Mouse (Mus musculus) liver, embryonic 11.5 days (tissue): Measurements from ENCODE around the gene Aplnr. TPM values are rescaled to one million over a fixed set of nuclear protein-coding genes. Genes with fewer than 3 reads are reported as not detected.

Experiments used
- ATAC-seq: fragments of 200-750 bp; cut with Nextera tagmentation; replicated peaks from 2 replicates; pipeline ENCODE4 v1.8.0; 2017; ENCODE audit warnings: moderate number of reproducible peaks, mild to moderate bottlenecking, moderate TSS enrichment, moderate library complexity; ENCODE audit not compliant: low FRiP score
- DNase-seq: peaks from one replicate; pipeline ENCODE4 v3.0.0-alpha.2; 2017; ENCODE audit warnings: low spot score
- H3K27ac ChIP-seq: fragments of 300-500 bp; sonication (generic); 2 replicates; pipeline ENCODE4 v1.5.1; 2014; ENCODE audit warnings: mild to moderate bottlenecking, low read depth, low read length, control low read depth
- H3K27me3 ChIP-seq: fragments of 300-500 bp; sonication (generic); replicated peaks from 2 replicates; pipeline ENCODE4 v1.6.1; 2014; ENCODE audit warnings: low read length, mixed read lengths; ENCODE audit not compliant: control insufficient read depth, insufficient read depth
- H3K36me3 ChIP-seq: fragments of 300-500 bp; sonication (generic); 2 replicates; pipeline ENCODE4 v1.6.1; 2014; ENCODE audit warnings: mild to moderate bottlenecking, low read length, moderate library complexity, mixed read lengths; ENCODE audit not compliant: control insufficient read depth, insufficient read depth
- H3K4me1 ChIP-seq: fragments of 300-500 bp; sonication (generic); replicated peaks from 2 replicates; pipeline ENCODE4 v1.6.1; 2014; ENCODE audit warnings: low read length, mixed read lengths; ENCODE audit not compliant: control insufficient read depth, insufficient read depth
- H3K4me2 ChIP-seq: fragments of 300-500 bp; sonication (generic); 2 replicates; pipeline ENCODE4 v1.6.1; 2014; ENCODE audit warnings: mild to moderate bottlenecking, control low read depth, moderate library complexity
- H3K4me3 ChIP-seq: fragments of 300-500 bp; sonication (generic); 2 replicates; pipeline ENCODE4 v1.5.1; 2014; ENCODE audit warnings: low read depth, low read length, control low read depth
- H3K9ac ChIP-seq: fragments of 300-500 bp; sonication (generic); 2 replicates; pipeline ENCODE4 v1.6.1; 2014; ENCODE audit warnings: low read depth, low read length, control low read depth
- H3K9me3 ChIP-seq: fragments of 300-500 bp; sonication (generic); 2 replicates; pipeline ENCODE4 v1.6.1; 2016; ENCODE audit warnings: low read length, inconsistent platforms, mixed read lengths; ENCODE audit not compliant: control insufficient read depth
- WGBS: fragments of 180-500 bp; shearing (Covaris S2); extraction: QIAGEN DNeasy Blood & Tissue Kit; methylation state at CpG from one replicate; pipeline ENCODE4 v1.1.7; 2014; 5-methylcytosine and 5-hydroxymethylcytosine counted together
- polyA plus RNA-seq: library from polyadenylated mRNA; unstranded; fragments of >200 nt; fragmentation: Nextera tagmentation; extraction: Ambion mirVana; gene quantifications from 2 replicates; pipeline ENCODE4 v1.2.1, GENCODE M21; 2014

Aplnr gene
- polyA plus RNA-seq, 1 experiment from 2014 or later = 14.4 TPM

DNA sequence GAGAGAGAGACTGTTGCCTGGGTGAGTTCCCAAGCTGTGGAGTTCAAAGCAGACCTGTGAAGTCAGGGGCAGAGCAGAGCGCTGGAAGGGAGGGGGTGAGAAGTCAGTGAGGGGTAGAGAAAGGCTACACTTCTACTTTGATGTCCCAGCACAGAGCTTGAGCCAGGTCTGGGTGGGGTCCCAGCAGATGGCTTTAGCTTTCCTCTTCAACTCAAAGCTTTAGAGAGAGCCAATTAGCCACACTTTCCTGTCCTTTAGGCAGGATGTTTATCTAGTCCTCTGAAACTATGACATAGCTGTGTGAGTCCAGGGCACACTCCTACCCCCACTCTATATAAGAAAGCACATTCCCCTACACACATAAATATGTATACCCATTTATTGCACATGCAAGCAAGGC is 4.3 kb upstream of the Aplnr start:
- Histone ChIP-seq H3K4me1 (peaks cover 16% of the 10 kb centered on the region), H3K4me3 (no peak overlapping the region), H3K27me3 (peaks cover 7% of the 10 kb centered on the region), H3K36me3 (no peaks in the 10 kb centered on the region), H3K9me3 (no peaks in the 10 kb centered on the region), H3K9ac (no peak overlapping the region), H3K4me2 (no peak overlapping the region), H3K27ac (no peak overlapping the region)
- WGBS = 20% methylated on average over 1 of the region's 1 CpGs
- DNase-seq (no peak), ATAC-seq (0 out of 2 replicates have a peak, but pooled peaks have one; percentile 22)

- no peaks in the 10 kb centered on the region for H3K9me3 ChIP-seq
- H3K36me3 ChIP-seq = no peaks in the 10 kb centered on the region
- no peak overlapping the region for H3K27ac ChIP-seq
- H3K4me3 ChIP-seq = no peak overlapping the region
- DNase-seq (no peak), ATAC-seq (no peak)
- H3K4me2 ChIP-seq = no peak overlapping the region
- H3K9ac ChIP-seq = no peak overlapping the region
- H3K27me3 ChIP-seq = peaks cover 12% of the 10 kb centered on the region
- 31% methylated on average over 2 of the region's 2 CpGs for WGBS
- H3K4me1 ChIP-seq = peaks cover 16% of the 10 kb centered on the region
Observed at GRCm38 (mm10) chr2:85132204-85132603, 3.8 kb upstream of the Aplnr start.

GRCm38 (mm10) chr2:85135099-85135498 is 926 bp upstream of the Aplnr start:
- H3K27me3 ChIP-seq = peaks cover 17% of the 10 kb centered on the region
- no peak overlapping the region for H3K27ac ChIP-seq
- no peaks in the 10 kb centered on the region for H3K36me3 ChIP-seq
- 33% methylated on average over 1 of the region's 1 CpGs for WGBS
- H3K9me3 ChIP-seq = no peaks in the 10 kb centered on the region
- DNase-seq (no peak), ATAC-seq (no peak)
- no peak overlapping the region for H3K9ac ChIP-seq
- no peak overlapping the region for H3K4me2 ChIP-seq
- H3K4me1 ChIP-seq = peaks cover 16% of the 10 kb centered on the region
- H3K4me3 ChIP-seq = no peak overlapping the region

DNA sequence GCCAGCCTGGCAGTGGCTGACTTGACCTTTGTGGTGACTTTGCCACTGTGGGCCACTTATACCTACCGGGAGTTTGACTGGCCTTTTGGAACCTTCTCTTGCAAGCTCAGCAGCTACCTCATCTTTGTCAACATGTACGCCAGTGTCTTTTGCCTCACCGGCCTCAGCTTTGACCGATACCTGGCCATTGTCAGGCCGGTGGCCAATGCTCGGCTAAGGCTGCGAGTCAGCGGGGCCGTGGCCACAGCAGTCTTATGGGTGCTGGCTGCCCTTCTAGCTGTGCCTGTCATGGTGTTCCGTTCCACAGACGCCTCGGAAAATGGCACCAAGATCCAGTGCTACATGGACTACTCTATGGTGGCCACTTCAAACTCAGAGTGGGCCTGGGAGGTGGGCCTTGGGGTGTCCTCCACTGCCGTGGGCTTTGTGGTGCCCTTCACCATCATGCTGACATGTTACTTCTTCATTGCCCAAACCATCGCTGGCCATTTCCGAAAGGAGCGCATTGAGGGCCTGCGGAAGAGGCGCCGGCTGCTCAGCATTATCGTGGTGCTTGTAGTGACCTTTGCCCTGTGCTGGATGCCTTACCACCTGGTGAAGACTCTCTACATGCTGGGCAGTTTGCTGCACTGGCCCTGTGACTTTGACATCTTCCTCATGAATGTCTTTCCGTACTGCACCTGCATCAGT is 951 bp downstream of the Aplnr start:
- Histone ChIP-seq H3K9ac (no peak overlapping the region), H3K9me3 (no peaks in the 10 kb centered on the region), H3K4me3 (peak overlapping the region; percentile 18), H3K36me3 (no peaks in the 10 kb centered on the region), H3K4me1 (peaks cover 5% of the 10 kb centered on the region), H3K27ac (no peak overlapping the region), H3K27me3 (peaks cover 17% of the 10 kb centered on the region), H3K4me2 (peak overlapping the region; percentile 35)
- DNase-seq (no peak), ATAC-seq (no peak)
- 59% methylated on average over 21 of the region's 21 CpGs for WGBS

DNA sequence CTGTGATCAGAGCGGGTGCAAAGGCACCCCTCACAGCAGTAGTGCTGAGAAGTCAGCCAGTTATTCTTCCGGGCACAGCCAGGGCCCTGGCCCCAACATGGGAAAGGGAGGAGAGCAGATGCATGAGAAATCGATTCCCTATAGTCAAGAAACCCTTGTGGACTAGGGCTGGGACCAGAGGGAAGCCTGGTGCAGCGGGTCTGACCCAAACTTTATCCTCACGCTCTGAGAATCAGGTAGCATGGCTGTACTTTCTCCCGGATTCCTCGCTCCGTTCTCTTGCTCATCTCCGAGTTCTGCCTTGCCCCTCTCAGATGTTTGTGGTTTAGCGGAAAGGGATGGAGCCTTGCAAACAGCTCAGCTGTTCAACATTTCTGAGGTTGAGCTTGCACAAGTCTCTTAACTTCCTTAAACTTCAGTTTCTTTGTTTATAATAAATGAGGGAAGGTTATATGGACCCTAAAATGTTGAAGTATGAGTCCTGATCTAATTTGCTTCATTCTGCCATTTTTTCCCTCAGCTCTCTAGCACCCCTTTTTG is 1.6 kb downstream of the Aplnr start:
- Histone ChIP-seq H3K27me3 (peaks cover 17% of the 10 kb centered on the region), H3K9ac (no peak overlapping the region), H3K4me2 (peak overlapping the region; percentile 35), H3K36me3 (no peaks in the 10 kb centered on the region), H3K4me3 (peak overlapping the region; percentile 14), H3K4me1 (peaks cover 5% of the 10 kb centered on the region), H3K27ac (no peak overlapping the region), H3K9me3 (no peaks in the 10 kb centered on the region)
- whole genome bisulfite sequencing = 22% methylated on average over 10 of the region's 10 CpGs
- no peak for ATAC-seq
- DNase-seq = no peak

GRCm38 (mm10) chr2:85138143-85138542 is 2.1 kb downstream of the Aplnr start:
- DNase-seq = no peak
- H3K27me3 ChIP-seq = peaks cover 17% of the 10 kb centered on the region
- H3K4me2 ChIP-seq = no peak overlapping the region
- H3K4me3 ChIP-seq = no peak overlapping the region
- peaks cover 5% of the 10 kb centered on the region for H3K4me1 ChIP-seq
- no peak overlapping the region for H3K9ac ChIP-seq
- no peaks in the 10 kb centered on the region for H3K36me3 ChIP-seq
- ATAC-seq = no peak
- no peaks in the 10 kb centered on the region for H3K9me3 ChIP-seq
- 20% methylated on average over 2 of the region's 2 CpGs for WGBS
- H3K27ac ChIP-seq = no peak overlapping the region

DNA sequence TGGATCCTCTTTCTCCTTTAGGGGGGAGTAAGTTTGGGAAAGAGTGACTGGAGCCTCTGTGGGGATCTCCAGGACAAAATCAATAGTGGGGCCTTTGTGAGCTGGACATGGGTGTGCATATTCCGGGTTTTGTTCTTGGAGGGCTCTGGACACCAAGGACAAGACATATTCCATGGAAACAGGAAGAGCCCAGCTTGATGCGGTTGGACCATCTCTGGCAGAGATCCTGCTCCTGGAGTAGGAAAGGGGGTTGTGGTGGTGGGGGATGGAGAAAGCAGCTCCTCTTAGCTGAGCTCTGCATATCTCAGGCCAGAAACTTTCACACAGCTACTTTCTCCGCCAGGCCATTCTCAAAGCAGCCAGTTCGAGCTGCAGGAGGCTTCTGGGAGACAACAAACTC is 3.4 kb downstream of the Aplnr start:
- no peak for ATAC-seq
- Histone ChIP-seq H3K4me1 (peaks cover 5% of the 10 kb centered on the region), H3K27ac (no peak overlapping the region), H3K9ac (no peak overlapping the region), H3K4me3 (no peak overlapping the region), H3K9me3 (no peaks in the 10 kb centered on the region), H3K4me2 (no peak overlapping the region), H3K36me3 (no peaks in the 10 kb centered on the region), H3K27me3 (peaks cover 17% of the 10 kb centered on the region)
- WGBS = 36% methylated on average over 4 of the region's 4 CpGs
- DNase-seq = no peak

- no peak overlapping the region for H3K4me3 ChIP-seq
- 45% methylated on average over 7 of the region's 7 CpGs for WGBS
- peaks cover 17% of the 10 kb centered on the region for H3K27me3 ChIP-seq
- H3K36me3 ChIP-seq = no peaks in the 10 kb centered on the region
- peaks cover 5% of the 10 kb centered on the region for H3K4me1 ChIP-seq
- H3K9ac ChIP-seq = no peak overlapping the region
- no peak overlapping the region for H3K4me2 ChIP-seq
- ATAC-seq (no peak), DNase-seq (no peak)
- H3K27ac ChIP-seq = no peak overlapping the region
- H3K9me3 ChIP-seq = no peaks in the 10 kb centered on the region
Observed at GRCm38 (mm10) chr2:85139846-85140245, 3.8 kb downstream of the Aplnr start.

GRCm38 (mm10) chr2:85140833-85141232 is 4.8 kb downstream of the Aplnr start:
- Histone ChIP-seq H3K9me3 (no peaks in the 10 kb centered on the region), H3K27me3 (peaks cover 17% of the 10 kb centered on the region), H3K4me2 (no peak overlapping the region), H3K4me3 (no peak overlapping the region), H3K27ac (no peak overlapping the region), H3K9ac (no peak overlapping the region), H3K36me3 (no peaks in the 10 kb centered on the region), H3K4me1 (peaks cover 5% of the 10 kb centered on the region)
- DNase-seq = no peak
- ATAC-seq = 0 out of 2 replicates have a peak, but pooled peaks have one; percentile 19
